Mouse (Mus musculus) midbrain, embryonic 14.5 days (tissue): ENCODE measurements around the gene Gmnn. TPM values are rescaled to one million over a fixed set of nuclear protein-coding genes. Genes with fewer than 3 reads are reported as not detected.

Source experiments
- ATAC-seq: fragments of 200-750 bp; cut with Nextera tagmentation; 2 replicates; pipeline ENCODE4 v1.8.0; 2017; ENCODE audit warnings: moderate number of reproducible peaks, moderate library complexity; ENCODE audit not compliant: low FRiP score, low TSS enrichment
- DNase-seq: peaks from one replicate; pipeline ENCODE4 v3.0.0-alpha.2; 2015
- H3K27ac ChIP-seq: fragments of 300-500 bp; sonication (generic); replicated peaks from 2 replicates; pipeline ENCODE4 v1.5.1; 2014; ENCODE audit warnings: mild to moderate bottlenecking, low read depth, low read length, moderate library complexity
- H3K27me3 ChIP-seq: fragments of 300-500 bp; sonication (generic); 2 replicates; pipeline ENCODE4 v1.6.1; 2014; ENCODE audit warnings: low read length, control low read depth, mixed read lengths; ENCODE audit not compliant: control insufficient read depth, insufficient read depth
- H3K36me3 ChIP-seq: fragments of 300-500 bp; sonication (generic); 2 replicates; pipeline ENCODE4 v1.6.1; 2014; ENCODE audit warnings: low read length, control low read depth; ENCODE audit not compliant: control insufficient read depth, insufficient read depth
- H3K4me1 ChIP-seq: fragments of 300-500 bp; sonication (generic); 2 replicates; pipeline ENCODE4 v1.6.1; 2014; ENCODE audit warnings: mild to moderate bottlenecking, antibody characterized with exemption, low read length, control low read depth; ENCODE audit not compliant: control insufficient read depth, insufficient read depth
- H3K4me2 ChIP-seq: fragments of 300-500 bp; sonication (generic); 2 replicates; pipeline ENCODE4 v1.6.1; 2014; ENCODE audit warnings: mild to moderate bottlenecking, low read length, moderate library complexity
- H3K4me3 ChIP-seq: fragments of 300-500 bp; sonication (generic); replicated peaks from 2 replicates; pipeline ENCODE4 v1.5.1; 2014; ENCODE audit warnings: low read depth, low read length
- H3K9ac ChIP-seq: fragments of 300-500 bp; sonication (generic); replicated peaks from 2 replicates; pipeline ENCODE4 v1.6.1; 2014; ENCODE audit warnings: mild to moderate bottlenecking, low read length, moderate library complexity
- H3K9me3 ChIP-seq: fragments of 300-500 bp; sonication (generic); 2 replicates; pipeline ENCODE4 v1.6.1; 2016; ENCODE audit warnings: low read length, control low read depth, mixed read lengths; ENCODE audit not compliant: control insufficient read depth
- WGBS: fragments of 180-500 bp; shearing (Covaris S2); extraction: QIAGEN DNeasy Blood & Tissue Kit; methylation state at CpG from one replicate; pipeline ENCODE4 v1.1.7; 2014; 5-methylcytosine and 5-hydroxymethylcytosine counted together
- polyA plus RNA-seq: library from polyadenylated mRNA; unstranded; fragments of >200 nt; fragmentation: Nextera tagmentation; extraction: Ambion mirVana; gene quantifications from 2 replicates; pipeline ENCODE4 v1.2.1, GENCODE M21; 2014

The Gmnn gene
- polyA plus RNA-seq, 1 experiment from 2014 or later = 24.1 TPM

GRCm38 (mm10) chr13:24756756-24757155, 5.0 kb downstream of the Gmnn start:
- Histone ChIP-seq H3K4me3 (no peak overlapping the region), H3K36me3 (no peaks in the 10 kb centered on the region), H3K4me1 (0 out of 2 replicates have a peak, but pooled peaks cover 3% of the 10 kb centered on the region), H3K4me2 (no peak overlapping the region), H3K27me3 (no peaks in the 10 kb centered on the region), H3K27ac (no peak overlapping the region), H3K9me3 (no peaks in the 10 kb centered on the region), H3K9ac (no peak overlapping the region)
- DNase-seq (no peak), ATAC-seq (no peak)
- WGBS = 95% methylated on average over 3 of the region's 3 CpGs

DNA sequence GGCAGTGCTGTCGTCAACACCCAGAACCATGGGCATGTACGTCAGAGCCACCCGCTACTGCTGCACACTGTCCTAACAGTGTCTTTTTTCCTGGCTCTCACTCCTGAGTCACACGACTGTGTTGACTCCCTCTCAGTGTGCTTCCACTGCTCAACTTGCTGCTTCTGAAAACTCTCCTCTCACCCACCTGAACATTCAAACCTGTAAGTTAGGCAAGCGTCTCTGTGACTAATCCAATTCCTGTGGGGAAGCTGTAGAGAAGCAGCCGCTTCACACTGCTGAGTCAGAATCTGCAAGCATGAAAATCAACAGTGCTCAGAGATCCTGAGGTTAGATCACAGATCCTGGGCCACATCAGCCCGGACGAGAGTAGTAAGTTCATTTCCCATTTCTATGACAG, 10.3 kb downstream of the Gmnn start:
- no peak overlapping the region for H3K9ac ChIP-seq
- no peak for ATAC-seq
- H3K36me3 ChIP-seq = no peaks in the 10 kb centered on the region

GRCm38 (mm10) chr13:24750807-24751206, 10.9 kb downstream of the Gmnn start:
- no peaks in the 10 kb centered on the region for H3K9me3 ChIP-seq
- 95% methylated on average over 8 of the region's 8 CpGs for WGBS
- no peak overlapping the region for H3K9ac ChIP-seq
- no peak overlapping the region for H3K27ac ChIP-seq
- H3K36me3 ChIP-seq = no peaks in the 10 kb centered on the region
- DNase-seq = no peak
- no peaks in the 10 kb centered on the region for H3K27me3 ChIP-seq
- H3K4me1 ChIP-seq = no peaks in the 10 kb centered on the region
- H3K4me2 ChIP-seq = no peak overlapping the region
- H3K4me3 ChIP-seq = no peak overlapping the region
- ATAC-seq = no peak

More for the DNA sequence above, 10.3 kb downstream of the Gmnn start:
- Histone ChIP-seq H3K27me3 (no peaks in the 10 kb centered on the region), H3K9me3 (no peaks in the 10 kb centered on the region), H3K4me2 (no peak overlapping the region), H3K27ac (no peak overlapping the region), H3K4me1 (no peaks in the 10 kb centered on the region), H3K4me3 (no peak overlapping the region)
- no peak for DNase-seq
- 88% methylated on average over 8 of the region's 8 CpGs for WGBS

GRCm38 (mm10) chr13:24747823-24748222, 13.9 kb downstream of the Gmnn start:
- no peak overlapping the region for H3K4me2 ChIP-seq
- H3K9ac ChIP-seq = no peak overlapping the region
- no peak overlapping the region for H3K27ac ChIP-seq
- WGBS = 88% methylated on average over 3 of the region's 3 CpGs
- ATAC-seq = no peak
- no peaks in the 10 kb centered on the region for H3K36me3 ChIP-seq
- H3K9me3 ChIP-seq = no peaks in the 10 kb centered on the region
- H3K4me3 ChIP-seq = no peak overlapping the region
- no peak for DNase-seq
- no peaks in the 10 kb centered on the region for H3K27me3 ChIP-seq
- no peaks in the 10 kb centered on the region for H3K4me1 ChIP-seq

DNA sequence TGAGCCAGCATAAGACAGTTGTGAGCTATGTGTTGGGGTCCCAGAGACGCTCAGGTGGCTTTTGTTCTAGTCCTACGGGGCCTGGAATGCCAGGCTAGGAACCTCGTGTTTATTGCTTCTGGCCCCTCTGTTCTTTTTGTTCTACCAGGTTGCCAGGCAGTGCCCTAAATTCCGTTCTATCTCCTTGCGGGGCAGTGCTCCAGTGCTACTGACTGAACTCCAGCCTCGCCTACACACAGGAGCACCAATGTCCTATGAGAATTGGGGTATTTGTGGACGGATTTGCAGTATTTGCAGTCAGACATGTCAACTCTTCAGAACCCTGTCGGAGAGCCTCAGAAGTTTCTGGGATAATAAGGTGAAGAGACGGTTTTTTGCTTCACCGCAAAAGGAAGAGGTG, 20.7 kb downstream of the Gmnn start, which contains the start of gene Armh2:
Gene Armh2 (plus strand): TSS at position 205 of the 400 bp plus-strand sequence.
- no peaks in the 10 kb centered on the region for H3K27me3 ChIP-seq
- no peak within 1 kb of the TSS for H3K27ac ChIP-seq
- H3K4me1 ChIP-seq = no peaks in the 10 kb centered on the region
- no peak within 1 kb of the TSS for H3K4me3 ChIP-seq
- H3K4me2 ChIP-seq = no peak within 1 kb of the TSS
- ATAC-seq (no peak), DNase-seq (no peak)
- no peak within 1 kb of the TSS for H3K9ac ChIP-seq
- 90% methylated on average over 10 of the region's 10 CpGs for WGBS
- H3K9me3 ChIP-seq = no peaks in the 10 kb centered on the region
- no peaks in the 10 kb centered on the region for H3K36me3 ChIP-seq

GRCm38 (mm10) chr13:24735608-24736131, 26.1 kb downstream of the Gmnn start:
- Histone ChIP-seq H3K4me1 (no peaks in the 10 kb centered on the region), H3K9me3 (no peaks in the 10 kb centered on the region), H3K27me3 (no peaks in the 10 kb centered on the region), H3K4me3 (no peak overlapping the region), H3K36me3 (peaks cover 9% of the 10 kb centered on the region; the same call in 1 of the 2 replicates), H3K4me2 (no peak overlapping the region), H3K9ac (no peak overlapping the region), H3K27ac (no peak overlapping the region)
- DNase-seq (no peak), ATAC-seq (no peak)
- 91% methylated on average over 6 of the region's 6 CpGs for WGBS

DNA sequence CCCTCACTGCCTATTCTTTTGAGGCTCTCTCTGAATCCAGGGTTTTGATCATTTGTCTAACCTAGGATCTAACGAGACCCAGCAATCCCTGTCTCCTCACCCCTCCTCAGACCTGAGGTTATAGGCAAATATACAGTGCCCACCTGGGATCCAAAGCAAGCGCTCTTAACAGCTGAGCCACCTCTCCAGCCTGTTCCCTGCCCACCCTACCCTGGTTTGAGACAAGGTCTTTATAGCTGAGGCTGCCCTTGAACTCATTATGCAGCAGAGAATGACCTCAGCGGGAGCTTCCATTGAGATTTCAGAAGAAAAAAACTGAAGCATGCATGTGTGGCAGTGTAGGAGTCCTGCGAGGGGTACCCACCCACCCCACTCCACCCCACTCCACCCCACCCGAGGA, 27.2 kb downstream of the Gmnn start:
- no peak for ATAC-seq
- no peak overlapping the region for H3K27ac ChIP-seq
- no peak overlapping the region for H3K4me3 ChIP-seq
- DNase-seq = no peak
- H3K9ac ChIP-seq = no peak overlapping the region
- no peaks in the 10 kb centered on the region for H3K4me1 ChIP-seq
- H3K4me2 ChIP-seq = no peak overlapping the region
- WGBS = 81% methylated on average over 5 of the region's 5 CpGs
- H3K36me3 ChIP-seq = peaks cover 14% of the 10 kb centered on the region; the same call in 1 of the 2 replicates
- no peaks in the 10 kb centered on the region for H3K27me3 ChIP-seq
- H3K9me3 ChIP-seq = no peaks in the 10 kb centered on the region

DNA sequence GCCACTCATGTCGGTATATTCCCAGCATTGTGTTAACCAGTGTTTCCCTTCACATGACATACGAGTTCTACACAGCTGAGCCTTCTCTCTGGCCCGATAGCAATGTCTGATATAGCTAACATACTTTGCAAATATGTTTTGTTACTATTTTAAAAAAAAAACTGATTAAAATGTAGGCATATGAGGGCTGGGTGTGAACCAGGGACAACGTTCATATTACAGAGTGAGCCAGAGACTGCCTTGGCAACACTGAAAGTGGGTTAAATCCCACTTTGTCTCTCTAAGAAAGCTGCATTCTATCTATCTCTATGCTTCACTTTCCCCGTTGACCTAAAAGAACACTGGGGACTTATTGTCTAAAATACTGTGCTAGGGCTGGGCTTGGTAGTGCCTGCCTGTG, 32.6 kb downstream of the Gmnn start:
- H3K36me3 ChIP-seq = peaks cover 37% of the 10 kb centered on the region
- no peaks in the 10 kb centered on the region for H3K9me3 ChIP-seq
- no peak overlapping the region for H3K9ac ChIP-seq
- ATAC-seq (no peak), DNase-seq (no peak)
- no peaks in the 10 kb centered on the region for H3K4me1 ChIP-seq
- H3K27me3 ChIP-seq = no peaks in the 10 kb centered on the region
- no peak overlapping the region for H3K27ac ChIP-seq
- no peak overlapping the region for H3K4me3 ChIP-seq
- no peak overlapping the region for H3K4me2 ChIP-seq
- 90% methylated on average over 5 of the region's 5 CpGs for WGBS

GRCm38 (mm10) chr13:24724395-24724759, 37.3 kb downstream of the Gmnn start:
- DNase-seq (no peak), ATAC-seq (no peak)
- no peaks in the 10 kb centered on the region for H3K27me3 ChIP-seq
- H3K9ac ChIP-seq = no peak overlapping the region
- H3K27ac ChIP-seq = no peak overlapping the region
- no peaks in the 10 kb centered on the region for H3K9me3 ChIP-seq
- no peak overlapping the region for H3K4me3 ChIP-seq
- no peaks in the 10 kb centered on the region for H3K4me1 ChIP-seq
- H3K36me3 ChIP-seq = peaks cover 40% of the 10 kb centered on the region
- 59% methylated on average over 4 of the region's 4 CpGs for WGBS
- no peak overlapping the region for H3K4me2 ChIP-seq
